Mouse (Mus musculus) megakaryocyte, embryonic 14.5 days (primary cell): ENCODE results near the gene Snap23. TPM values are rescaled to one million over a fixed set of nuclear protein-coding genes. Genes with fewer than 3 reads are reported as not detected.
A peak's percentile ranks its signal among the peaks of the same experiment; 100 is the strongest.
"Not testable (repeated sequence)": the region's sequence is repeated elsewhere in the genome, so short reads cannot be mapped to it uniquely, and the experiment has no call there.

Experiments
- H3K27me3 ChIP-seq: replicated peaks from 2 replicates; pipeline ENCODE3; 2012; ENCODE audit warnings: inconsistent platforms
- H3K36me3 ChIP-seq: replicated peaks from 2 replicates; pipeline ENCODE3; 2012; ENCODE audit warnings: low read length, inconsistent platforms, mixed read lengths
- H3K4me1 ChIP-seq: 2 replicates; pipeline ENCODE4 v1.6.1; 2012; ENCODE audit warnings: inconsistent platforms
- H3K4me3 ChIP-seq: replicated peaks from 2 replicates; pipeline ENCODE3; 2012; ENCODE audit warnings: moderate library complexity, mild to moderate bottlenecking, inconsistent platforms
- H3K9me3 ChIP-seq: 2 replicates; pipeline ENCODE4 v1.6.1; 2012; ENCODE audit warnings: inconsistent platforms
- FLI1 ChIP-seq: IDR thresholded peaks from 2 replicates; pipeline ENCODE4 v1.6.1; 2012; ENCODE audit warnings: low read length, inconsistent platforms, mixed read lengths
- GATA1 ChIP-seq: IDR thresholded peaks from 3 replicates; pipeline ENCODE4 v1.6.1; 2012; ENCODE audit warnings: mixed read lengths, low read length, inconsistent platforms, borderline replicate concordance
- polyA plus RNA-seq: library from polyadenylated mRNA; stranded (reverse); fragments of >175 nt; gene quantifications from 2 replicates; pipeline ENCODE4 v1.2.3, GENCODE M21; 2012; ENCODE audit warnings: low replicate concordance; ENCODE audit not compliant: insufficient read depth

Snap23 gene
- polyA plus RNA-seq, 1 experiment = 18.1 TPM

DNA sequence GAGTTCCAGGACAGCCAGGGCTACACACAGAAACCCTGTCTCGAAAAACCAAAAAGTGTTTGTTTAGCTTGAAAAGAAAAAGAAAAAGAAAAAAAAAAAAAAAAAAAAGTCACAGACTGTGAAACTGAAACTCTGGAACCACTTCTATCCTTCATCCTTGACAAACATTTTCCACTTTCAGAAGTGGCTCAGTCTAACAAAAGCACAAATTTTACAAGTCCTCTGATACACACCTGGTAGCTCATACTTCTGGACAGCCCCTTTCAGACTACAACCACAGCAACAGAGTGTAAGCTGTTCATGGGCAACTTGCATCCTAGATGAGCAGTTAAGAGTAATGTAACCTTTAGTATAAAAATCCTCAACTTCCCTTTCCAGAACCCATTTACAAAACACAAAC, 5.9 kb upstream of the Snap23 start:
- peaks cover 65% of the 10 kb centered on the region for H3K4me1 ChIP-seq
- no peak for TF ChIP-seq FLI1
- TF ChIP-seq GATA1 = no peak
- no peak overlapping the region for H3K4me3 ChIP-seq
- H3K27me3 ChIP-seq = no peaks in the 10 kb centered on the region
- H3K36me3 ChIP-seq = peaks cover 18% of the 10 kb centered on the region
- no peaks in the 10 kb centered on the region for H3K9me3 ChIP-seq

DNA sequence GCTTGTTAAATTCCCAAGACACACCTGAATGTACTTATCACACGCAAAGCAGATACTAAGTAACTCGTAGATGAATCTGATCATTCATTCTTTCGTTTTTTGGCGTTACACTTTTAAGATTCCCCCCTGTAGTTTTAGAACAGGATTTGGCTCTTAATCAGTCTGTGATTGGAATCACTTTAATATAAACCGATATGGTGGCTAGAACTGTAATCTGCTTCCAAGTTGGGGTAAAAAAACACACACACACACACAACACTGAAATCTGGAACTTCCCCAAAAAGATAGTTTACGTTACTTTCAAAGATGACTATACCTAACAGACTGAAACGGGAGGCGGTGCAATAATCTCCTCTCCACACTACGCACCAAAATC, 4.6 kb upstream of the Snap23 start:
- peaks cover 60% of the 10 kb centered on the region for H3K4me1 ChIP-seq
- peak overlapping the region; percentile 100 for H3K4me3 ChIP-seq
- H3K36me3 ChIP-seq = peaks cover 9% of the 10 kb centered on the region
- no peaks in the 10 kb centered on the region for H3K9me3 ChIP-seq
- no peaks in the 10 kb centered on the region for H3K27me3 ChIP-seq
- TF ChIP-seq FLI1 (no peak), GATA1 (no peak)

DNA sequence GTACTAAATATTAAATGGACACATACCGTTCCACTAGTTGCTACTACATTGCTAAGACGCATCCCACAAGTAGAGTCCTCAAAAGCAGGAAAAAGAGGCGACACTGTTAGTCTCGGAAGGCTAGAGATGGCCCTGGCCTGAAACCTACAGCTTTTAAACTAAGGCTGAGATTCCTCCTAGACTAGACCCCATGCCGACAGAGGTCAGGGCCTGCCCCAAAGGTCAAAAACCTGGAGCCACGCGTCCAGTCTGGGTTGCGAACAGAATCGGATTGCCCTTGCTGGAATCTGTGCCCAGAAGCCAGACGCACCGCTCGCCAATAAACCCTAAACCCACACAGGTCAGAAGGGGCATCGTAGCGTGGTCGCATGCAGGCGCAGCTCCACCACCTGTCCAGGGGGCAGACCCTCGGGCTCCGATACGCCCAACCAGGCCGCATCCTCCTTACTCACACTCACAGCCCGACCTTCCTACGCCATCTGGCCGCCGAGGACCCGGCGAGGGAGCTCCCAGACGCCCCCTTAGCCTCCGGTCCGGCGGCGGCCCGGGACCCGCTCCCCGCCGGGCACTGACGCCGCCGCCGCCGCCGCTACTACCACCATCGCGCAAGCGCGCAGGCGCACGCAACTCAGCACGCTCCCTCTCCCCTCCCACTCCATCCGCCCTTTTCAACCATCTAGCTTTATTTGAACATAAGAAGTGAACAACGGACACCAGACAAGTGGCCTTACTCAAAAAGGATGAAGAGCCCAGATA, 4.1 kb upstream of the Snap23 start, which contains the start of gene Zfp106:
Zfp106 (minus strand) TSS at position 609 of the 756 bp plus-strand sequence.
- TF ChIP-seq GATA1 = no peak
- TF ChIP-seq FLI1 = no peak
- Histone ChIP-seq H3K9me3 (no peaks in the 10 kb centered on the region), H3K4me3 (peak within 1 kb of the TSS; percentile 100), H3K4me1 (peaks cover 56% of the 10 kb centered on the region), H3K36me3 (peaks cover 9% of the 10 kb centered on the region), H3K27me3 (no peaks in the 10 kb centered on the region)

DNA sequence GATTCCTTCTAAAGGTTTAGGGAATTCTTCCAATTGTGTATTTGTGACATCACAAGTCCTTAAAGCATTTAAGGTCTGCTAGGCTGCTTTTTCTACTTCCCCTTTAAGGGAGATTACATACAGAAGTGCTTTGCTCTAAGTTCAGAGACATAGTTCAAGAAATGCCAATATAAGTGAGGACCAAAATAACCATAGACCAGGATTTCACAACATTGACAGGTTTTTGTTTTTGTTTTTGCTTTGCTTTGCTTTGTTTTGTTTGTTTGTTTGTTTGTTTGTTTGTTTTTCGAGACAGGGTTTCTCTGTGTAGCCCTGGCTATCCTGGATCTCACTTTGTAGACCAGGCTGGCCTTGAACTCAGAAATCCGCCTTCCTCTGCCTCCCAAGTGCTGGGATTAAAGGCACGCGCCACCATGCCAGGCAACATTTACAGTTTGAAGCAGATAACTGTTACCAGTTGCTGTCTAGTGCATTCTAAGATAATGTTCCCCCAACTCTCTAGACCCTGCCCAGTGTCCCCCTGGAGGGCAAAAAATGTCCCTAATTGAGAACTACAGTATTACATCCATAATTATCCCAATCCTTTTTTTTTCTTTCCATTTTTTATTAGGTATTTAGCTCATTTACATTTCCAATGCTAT, 2.8 kb upstream of the Snap23 start:
- peak overlapping the region; percentile 56 for H3K4me3 ChIP-seq
- H3K4me1 ChIP-seq = peaks cover 57% of the 10 kb centered on the region
- not testable (repeated sequence) for H3K27me3 ChIP-seq, H3K9me3 ChIP-seq
- H3K36me3 ChIP-seq = peaks cover 16% of the 10 kb centered on the region

DNA sequence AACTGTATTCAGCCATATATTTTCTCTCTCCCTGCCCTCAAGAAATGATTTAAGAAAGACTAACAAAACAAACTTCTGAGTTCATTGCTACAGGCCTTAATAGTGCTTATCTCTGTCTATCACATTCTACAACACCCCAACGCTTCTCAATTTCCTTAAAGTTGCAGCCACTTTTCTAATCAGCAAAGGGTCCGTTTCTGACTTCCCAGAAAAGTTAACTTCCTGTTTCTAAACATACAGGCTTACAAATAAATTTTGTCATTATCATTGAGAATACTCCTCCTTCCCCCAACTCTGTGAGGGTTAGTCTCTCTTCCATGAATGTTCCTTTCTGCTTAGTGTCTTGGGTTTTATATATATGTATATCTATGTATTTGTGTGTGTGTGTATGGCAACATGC, 2.1 kb upstream of the Snap23 start:
- Histone ChIP-seq H3K9me3 (no peaks in the 10 kb centered on the region), H3K27me3 (no peaks in the 10 kb centered on the region), H3K4me3 (no peak overlapping the region), H3K4me1 (peaks cover 58% of the 10 kb centered on the region), H3K36me3 (peaks cover 16% of the 10 kb centered on the region)
- TF ChIP-seq GATA1 (no peak), FLI1 (no peak)

DNA sequence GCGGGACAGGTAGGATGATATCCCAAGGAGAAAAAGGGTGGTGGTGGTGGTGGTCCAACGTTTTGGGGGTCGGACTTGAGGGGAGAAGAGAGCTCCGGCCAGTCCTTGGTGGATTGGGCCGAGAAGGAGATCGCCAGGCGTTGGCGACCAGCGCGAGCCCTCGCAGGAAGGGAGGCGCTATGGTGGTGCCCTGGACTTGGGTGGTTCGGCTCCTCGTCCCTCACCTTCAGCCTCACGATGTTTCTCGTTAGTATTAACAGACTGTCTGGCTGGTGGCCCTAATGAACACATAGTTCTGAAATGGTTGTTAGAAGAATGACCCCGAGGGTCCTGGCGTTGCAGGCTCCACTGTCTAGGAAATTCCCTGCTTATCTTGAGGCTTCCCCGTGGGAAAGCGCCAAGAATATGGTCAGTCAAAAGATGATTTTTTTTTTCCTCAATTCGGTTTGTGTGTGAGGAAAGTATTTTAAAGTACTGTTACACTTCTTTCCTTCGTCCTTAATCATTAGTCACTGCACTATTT, 388 bp downstream of the Snap23 start:
- TF ChIP-seq GATA1 (no peak), FLI1 (no peak)
- Histone ChIP-seq H3K9me3 (no peaks in the 10 kb centered on the region), H3K4me1 (peaks cover 59% of the 10 kb centered on the region), H3K27me3 (no peaks in the 10 kb centered on the region), H3K4me3 (peak overlapping the region; percentile 93), H3K36me3 (peaks cover 27% of the 10 kb centered on the region)

DNA sequence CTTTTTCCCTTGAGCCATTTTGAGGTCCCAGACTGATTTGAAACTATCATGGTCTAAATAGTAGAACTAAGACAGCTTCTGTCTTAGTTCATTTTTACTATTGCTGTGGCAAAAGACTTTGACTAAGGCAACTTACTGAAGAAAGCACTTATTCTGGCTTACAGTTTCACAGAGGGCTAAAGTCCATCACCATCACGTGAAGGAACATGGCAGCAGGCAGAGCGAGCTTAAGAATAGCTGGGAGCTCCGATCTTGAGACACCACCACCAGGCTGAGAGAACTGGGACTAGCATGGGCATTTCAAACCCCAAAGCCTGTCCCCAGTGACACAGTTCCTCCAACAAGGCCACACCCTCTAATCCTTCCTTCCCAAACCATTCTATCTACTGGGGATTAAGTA, 3.6 kb downstream of the Snap23 start:
- TF ChIP-seq GATA1 (no peak), FLI1 (no peak)
- peaks cover 38% of the 10 kb centered on the region for H3K36me3 ChIP-seq

DNA sequence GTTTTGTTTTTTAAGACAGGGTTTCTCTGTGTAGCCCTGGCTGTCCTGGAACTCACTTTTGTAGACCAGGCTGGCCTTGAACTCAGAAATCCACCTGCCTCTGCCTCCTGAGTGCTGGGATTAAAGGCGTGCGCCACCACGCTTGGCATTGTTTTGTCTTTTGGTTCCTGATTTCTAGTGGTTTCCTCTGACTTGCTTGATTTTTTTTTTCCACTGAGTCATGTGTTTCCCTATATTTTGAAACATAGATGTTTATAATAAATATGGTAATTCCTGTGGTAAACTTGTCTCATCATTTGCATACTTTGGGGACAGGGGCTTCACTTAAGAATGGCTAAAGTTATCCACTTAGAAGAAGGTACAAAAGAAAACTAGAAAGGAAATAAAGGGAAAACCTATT, 4.7 kb downstream of the Snap23 start:
- H3K27me3 ChIP-seq, H3K4me3 ChIP-seq, H3K9me3 ChIP-seq: not testable (repeated sequence)
- peaks cover 75% of the 10 kb centered on the region for H3K4me1 ChIP-seq
- H3K36me3 ChIP-seq = peaks cover 38% of the 10 kb centered on the region

More for the DNA sequence above, 3.6 kb downstream of the Snap23 start:
- Histone ChIP-seq H3K4me1 (peaks cover 66% of the 10 kb centered on the region), H3K9me3 (no peaks in the 10 kb centered on the region), H3K27me3 (no peaks in the 10 kb centered on the region), H3K4me3 (peak overlapping the region; percentile 50)

- Histone ChIP-seq H3K36me3 (peaks cover 40% of the 10 kb centered on the region), H3K4me1 (peaks cover 90% of the 10 kb centered on the region), H3K27me3 (no peaks in the 10 kb centered on the region), H3K9me3 (no peaks in the 10 kb centered on the region), H3K4me3 (peak overlapping the region; percentile 29)
- no peak for TF ChIP-seq GATA1
- no peak for TF ChIP-seq FLI1
Observed at GRCm38 (mm10) chr2:120575121-120575520, 7.7 kb downstream of the Snap23 start.

DNA sequence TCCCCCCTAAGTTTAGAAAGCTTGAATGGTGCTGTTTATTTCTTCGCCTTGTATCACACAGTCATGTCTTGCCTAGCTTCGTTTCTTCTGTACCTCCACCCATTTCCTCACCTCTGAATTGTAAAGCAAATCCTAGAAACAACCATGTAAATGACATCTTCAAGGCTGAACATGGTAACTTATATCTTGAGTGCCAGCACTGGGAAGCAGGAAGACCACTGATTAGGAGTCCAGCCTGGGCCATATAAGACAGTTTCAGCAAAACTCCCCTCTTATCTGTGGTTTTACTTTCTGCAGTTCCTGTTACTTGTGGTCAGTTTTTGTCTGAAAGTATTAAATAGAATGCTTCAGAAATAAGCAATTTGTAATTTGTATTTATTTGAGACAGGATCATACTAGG, 8.5 kb downstream of the Snap23 start:
- H3K27me3 ChIP-seq = no peaks in the 10 kb centered on the region
- H3K4me3 ChIP-seq = peak overlapping the region; percentile 81
- H3K9me3 ChIP-seq = no peaks in the 10 kb centered on the region
- H3K4me1 ChIP-seq = peaks cover 91% of the 10 kb centered on the region
- no peak for TF ChIP-seq FLI1
- no peak; the same call in 2 of the 3 replicates for TF ChIP-seq GATA1
- peaks cover 43% of the 10 kb centered on the region for H3K36me3 ChIP-seq
